Mouse (Mus musculus) large intestine, adult 2 months (tissue): ENCODE measurements around the gene Bcr. TPM values are rescaled to one million over a fixed set of nuclear protein-coding genes. Genes with fewer than 3 reads are reported as not detected.
"Not testable (repeated sequence)": the region's sequence is repeated elsewhere in the genome, so short reads cannot be mapped to it uniquely, and the experiment has no call there.

Source experiments
- DNase-seq: peaks from one replicate; pipeline ENCODE4 v3.0.0-alpha.2; 2012; ENCODE audit warnings: low read depth, low spot score
- WGBS: fragments of 180-500 bp; shearing (Covaris S2); methylation state at CpG from one replicate; pipeline ENCODE4 v1.1.7; 2018; 5-methylcytosine and 5-hydroxymethylcytosine counted together
- polyA plus RNA-seq: library from polyadenylated mRNA; depleted of rRNA; stranded (reverse); fragments of >200 nt; gene quantifications from 2 replicates; pipeline ENCODE4 v1.2.3, GENCODE M21; 2012; rRNA removed

Bcr gene
- polyA plus RNA-seq: 29.2 and 48.8 TPM in 2 replicates

- WGBS: under 1% methylated on average over 71 of the region's 73 CpGs
- peak; percentile 50 for DNase-seq
Observed at GRCm38 (mm10) chr10:75060217-75060842, at the start of gene Bcr. Gene Bcr, plus strand, starts transcription at chr10:75060592.

DNA sequence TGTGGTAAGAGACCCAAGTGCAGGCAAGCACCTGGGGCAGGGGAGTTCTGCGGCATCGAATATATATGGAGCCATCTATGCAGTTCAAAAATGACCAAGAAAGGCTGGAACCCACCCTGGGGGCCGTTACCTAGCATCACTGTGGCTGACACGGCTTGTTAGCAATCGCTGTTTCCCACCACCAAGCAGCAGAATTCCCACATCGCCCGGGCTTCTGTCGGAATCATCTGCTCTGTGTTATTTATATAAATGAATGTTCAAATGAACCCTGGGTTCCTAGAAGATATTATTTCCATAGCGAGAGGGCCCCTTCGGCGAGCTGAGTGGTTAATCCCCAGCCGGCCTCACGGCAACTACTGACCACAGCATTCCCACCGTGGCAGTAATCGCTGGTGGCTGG lies 49.7 kb upstream of the Bcr start:
- WGBS: 87% methylated on average over 15 of the region's 15 CpGs

DNA sequence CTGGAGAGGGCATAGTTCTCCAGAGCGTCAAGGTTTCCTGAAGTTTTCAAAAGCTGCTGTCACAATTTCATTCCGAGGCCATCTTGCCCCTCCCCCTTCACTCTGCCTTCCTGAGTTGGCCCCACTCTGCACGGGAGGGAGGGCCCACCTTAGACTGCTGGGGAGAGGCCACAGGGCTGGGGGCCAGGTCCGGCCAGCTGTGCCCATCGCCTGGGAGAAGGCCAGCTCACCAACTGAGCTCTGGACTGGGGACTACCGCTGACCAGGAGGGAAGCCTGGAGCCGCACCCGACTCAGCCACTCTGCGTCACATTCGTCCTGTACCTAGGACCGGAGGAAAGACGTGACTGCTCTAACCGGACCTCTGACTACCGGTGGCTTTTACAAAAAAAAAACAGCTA lies 44.9 kb upstream of the Bcr start:
- 69% methylated on average over 14 of the region's 14 CpGs for WGBS
- no peak for DNase-seq

More for the DNA sequence above, 49.7 kb upstream of the Bcr start:
- DNase-seq: no peak

DNA sequence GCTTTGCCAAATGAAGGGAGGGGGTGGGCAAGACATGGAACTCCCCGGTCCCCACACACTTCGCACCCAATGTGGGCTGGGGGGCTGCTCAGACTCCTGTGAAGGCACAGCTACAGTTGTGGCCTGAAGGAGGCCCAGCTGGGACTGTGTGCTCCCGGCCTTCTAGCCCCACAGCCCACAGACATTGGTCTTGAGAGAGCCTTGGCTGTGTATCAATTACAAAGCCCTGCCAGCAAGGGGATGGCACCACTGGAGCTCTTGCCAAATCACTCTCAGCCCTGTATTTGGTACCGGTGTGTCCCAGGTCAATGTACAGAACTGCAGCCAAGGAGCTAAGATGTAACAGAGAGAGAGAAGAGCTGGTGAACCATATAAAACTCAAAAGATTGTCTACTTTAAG lies 43.9 kb upstream of the Bcr start:
- no peak for DNase-seq
- 84% methylated on average over 4 of the region's 4 CpGs for WGBS

DNA sequence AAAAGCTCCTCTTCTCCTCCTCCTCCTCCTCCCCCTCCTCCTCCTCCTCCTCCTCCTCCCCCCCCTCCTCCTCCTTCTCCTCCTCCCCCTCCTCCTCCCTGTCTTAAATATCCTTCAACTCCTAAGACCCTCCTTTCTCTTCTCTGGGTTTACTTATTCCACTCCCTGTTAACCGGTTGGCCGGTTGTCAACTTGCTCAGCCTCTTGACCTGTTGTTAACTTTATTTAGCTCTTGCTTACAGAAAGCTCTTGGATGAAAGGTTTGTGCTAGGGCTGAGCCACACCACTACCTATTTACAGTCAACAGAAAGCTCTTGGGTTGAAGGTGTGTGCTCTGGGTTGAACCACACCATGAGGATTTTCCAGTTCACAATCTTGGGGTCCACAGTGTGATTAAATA lies 40.1 kb upstream of the Bcr start:
- no peak for DNase-seq
- 35% methylated on average over 2 of the region's 2 CpGs for WGBS

GRCm38 (mm10) chr10:75021138-75021537 lies 39.3 kb upstream of the Bcr start:
- peak; percentile 27 for DNase-seq
- WGBS: 6% methylated on average over 6 of the region's 6 CpGs

- no peak for DNase-seq
- 58% methylated on average over 8 of the region's 8 CpGs for WGBS
Observed at GRCm38 (mm10) chr10:75026491-75026890, 33.9 kb upstream of the Bcr start.

GRCm38 (mm10) chr10:75028743-75029142 lies 31.6 kb upstream of the Bcr start:
- no peak for DNase-seq
- WGBS: 85% methylated on average over 8 of the region's 8 CpGs

DNA sequence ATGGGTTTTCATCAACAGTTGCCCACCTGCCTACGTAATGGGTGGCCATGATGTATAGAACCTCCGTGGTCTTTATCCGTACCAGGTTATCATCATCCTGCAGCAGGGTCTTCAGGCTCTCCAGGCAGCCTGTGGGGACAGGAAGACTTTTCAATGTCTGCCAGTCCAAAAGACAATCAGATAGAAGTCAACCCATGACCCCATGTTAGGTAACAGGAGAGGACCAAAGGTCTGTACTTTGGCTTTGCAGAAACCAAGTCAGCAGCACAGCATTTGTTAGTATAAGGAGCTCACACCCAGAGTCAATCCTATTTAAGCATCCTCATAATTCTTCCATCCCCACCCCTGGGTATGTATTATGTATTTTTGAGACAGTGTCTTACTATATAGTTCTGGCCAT lies 30.7 kb upstream of the Bcr start:
- 94% methylated on average over 3 of the region's 3 CpGs for WGBS
- DNase-seq: no peak

GRCm38 (mm10) chr10:75030234-75030633 lies 30.2 kb upstream of the Bcr start:
- WGBS: 71% methylated on average over 3 of the region's 3 CpGs
- no peak for DNase-seq

- WGBS: 33% methylated on average over 5 of the region's 5 CpGs
- no peak for DNase-seq
Observed at GRCm38 (mm10) chr10:75031345-75032114, 28.9 kb upstream of the Bcr start.

DNA sequence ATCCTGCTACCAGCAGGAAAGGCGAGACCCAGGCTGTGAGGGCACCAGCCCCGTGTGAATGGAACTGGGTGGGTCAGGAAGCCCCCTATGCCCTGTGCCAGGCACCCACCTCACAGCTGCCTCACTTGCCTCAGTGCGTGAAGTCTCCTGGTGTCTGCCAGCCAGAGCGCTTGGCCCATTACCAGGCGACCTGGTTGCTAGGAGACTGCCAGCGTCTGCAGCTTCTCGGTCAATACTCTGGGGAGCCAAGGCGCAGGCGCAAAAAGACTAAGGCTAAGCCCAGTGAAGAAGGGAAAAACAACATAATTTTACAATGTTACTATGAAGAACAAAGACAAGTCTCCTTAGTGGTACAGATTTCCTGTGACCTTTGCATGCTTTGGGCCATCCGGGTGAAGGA lies 28.0 kb upstream of the Bcr start, which contains the start of gene Rsph14:
Rsph14 (minus strand) TSS at position 192 of the 400 bp plus-strand sequence.
- WGBS: 18% methylated on average over 10 of the region's 10 CpGs
- DNase-seq: no peak

DNA sequence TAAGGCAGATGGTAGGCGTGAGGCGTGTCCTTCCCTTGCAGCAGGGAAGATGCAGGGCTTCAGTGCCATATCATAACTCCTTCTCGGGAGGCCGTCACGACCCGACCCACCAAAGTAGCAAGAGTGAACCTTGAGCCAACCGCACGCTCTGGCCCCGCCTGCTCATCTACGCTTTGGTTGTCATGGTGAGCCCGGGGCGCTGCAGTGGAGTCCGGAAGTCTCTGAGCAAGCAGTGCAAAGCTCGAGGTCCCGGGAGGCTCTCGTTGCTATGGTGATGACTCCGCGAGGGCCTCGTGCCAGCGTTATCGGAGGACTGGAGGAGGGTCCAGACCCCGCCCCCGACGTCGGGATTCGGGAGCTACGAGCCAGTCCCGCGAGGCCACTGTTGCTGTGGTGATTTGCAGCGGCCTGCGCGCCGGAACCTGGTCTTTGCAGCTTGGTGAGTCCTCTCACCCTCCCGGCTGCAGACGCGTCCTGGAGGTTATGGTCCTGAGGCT lies 23.5 kb upstream of the Bcr start, which contains the start of gene Rab36:
Rab36 (plus strand) TSS at position 176 of the 497 bp plus-strand sequence.
- DNase-seq: no peak
- WGBS: 1% methylated on average over 36 of the region's 36 CpGs

DNA sequence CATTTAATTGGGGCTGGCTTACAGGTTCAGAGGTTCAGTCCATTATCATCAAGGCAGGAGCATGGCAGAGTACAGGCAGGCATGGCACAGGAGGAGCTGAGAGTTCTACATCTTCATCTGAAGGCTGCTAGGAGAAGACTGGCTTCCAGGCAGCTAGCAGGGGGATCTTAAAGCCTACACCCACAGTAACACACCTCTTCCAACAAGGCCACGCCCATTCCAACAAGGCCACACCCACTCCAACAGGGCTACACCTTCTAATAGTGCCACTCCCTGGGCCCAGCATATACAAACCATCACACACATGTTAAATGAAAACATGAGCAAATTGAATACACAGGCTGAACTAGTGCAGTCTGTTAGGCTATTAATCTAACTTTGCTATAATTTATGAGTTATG lies 18.3 kb upstream of the Bcr start:
- WGBS: 4% methylated on average over 1 of the region's 1 CpGs
- DNase-seq: not testable (repeated sequence)

DNA sequence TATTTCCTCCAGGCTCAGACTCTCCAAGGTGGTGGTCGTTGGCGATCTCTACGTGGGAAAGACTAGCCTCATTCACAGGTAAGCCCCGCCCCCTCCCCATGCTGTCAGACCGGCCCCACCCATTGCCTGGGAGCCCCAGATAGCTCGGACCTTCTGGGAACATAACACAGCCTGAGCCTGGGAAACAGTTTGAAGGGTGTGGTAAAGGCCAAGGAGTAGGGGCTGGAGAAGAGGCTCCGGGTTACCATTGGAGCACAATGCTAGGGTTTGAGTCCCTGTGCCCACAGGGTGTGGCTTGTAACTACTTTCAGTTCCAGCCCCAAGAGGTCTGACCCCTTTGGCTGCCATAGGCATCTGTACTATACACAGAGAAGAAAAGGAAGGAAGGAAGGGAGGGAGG lies 15.9 kb upstream of the Bcr start:
- WGBS: 19% methylated on average over 7 of the region's 7 CpGs
- DNase-seq: no peak

DNA sequence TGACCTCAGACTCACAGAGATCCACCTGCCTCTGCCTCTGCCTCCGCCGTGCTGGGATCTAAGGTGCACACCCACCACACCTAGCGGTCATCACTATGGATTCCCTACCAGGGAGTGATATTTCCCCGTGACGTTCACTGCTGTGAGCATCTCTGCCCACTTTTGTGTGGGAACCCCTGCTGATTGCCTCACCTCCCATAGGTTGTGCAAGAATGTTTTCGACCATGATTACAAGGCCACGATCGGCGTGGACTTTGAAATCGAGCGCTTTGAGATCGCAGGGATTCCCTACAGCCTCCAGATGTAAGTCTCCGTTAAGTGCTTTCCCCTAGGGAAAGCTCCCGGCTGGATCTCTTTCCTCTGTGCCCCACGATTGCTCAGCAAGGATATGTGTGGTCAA lies 14.6 kb upstream of the Bcr start:
- no peak for DNase-seq
- WGBS: 85% methylated on average over 15 of the region's 15 CpGs

GRCm38 (mm10) chr10:75048711-75049110 lies 11.7 kb upstream of the Bcr start:
- WGBS: 88% methylated on average over 7 of the region's 7 CpGs

DNA sequence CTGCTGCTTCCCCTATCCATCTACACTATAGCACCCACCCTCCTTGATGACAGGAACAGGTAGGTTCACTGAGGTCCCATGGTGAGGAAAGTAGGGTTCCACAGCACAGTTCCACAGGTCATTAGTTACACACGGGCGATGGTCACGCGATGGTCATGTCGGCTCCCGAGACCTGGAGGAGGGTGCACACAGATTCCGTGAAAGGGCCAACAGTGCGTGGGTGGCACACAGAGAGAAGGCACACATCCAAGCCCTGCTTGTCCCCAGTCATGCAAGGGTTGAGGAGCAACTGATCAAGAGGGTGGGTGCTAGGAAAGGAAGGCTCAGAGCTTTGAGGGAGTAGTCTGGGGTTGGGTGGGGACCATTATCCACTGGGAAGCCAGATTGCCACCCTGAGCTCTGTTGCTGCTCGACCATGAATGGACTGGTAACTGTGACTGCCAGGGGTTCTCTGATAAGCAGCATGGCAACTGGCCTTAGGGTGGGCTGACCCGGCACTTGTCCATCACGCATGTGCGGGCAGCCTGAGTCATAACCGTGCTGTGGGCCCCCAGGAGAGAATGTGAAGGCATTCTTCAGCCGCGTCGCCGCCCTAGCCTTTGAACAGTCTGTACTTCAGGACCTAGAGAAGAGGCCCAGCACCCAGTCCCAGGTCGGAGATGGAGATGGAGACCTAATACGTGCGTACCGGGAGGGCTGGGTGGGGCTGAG lies 8.9 kb upstream of the Bcr start:
- DNase-seq: no peak
- 84% methylated on average over 21 of the region's 21 CpGs for WGBS

More at GRCm38 (mm10) chr10:75048711-75049110, 11.7 kb upstream of the Bcr start:
- DNase-seq: no peak

DNA sequence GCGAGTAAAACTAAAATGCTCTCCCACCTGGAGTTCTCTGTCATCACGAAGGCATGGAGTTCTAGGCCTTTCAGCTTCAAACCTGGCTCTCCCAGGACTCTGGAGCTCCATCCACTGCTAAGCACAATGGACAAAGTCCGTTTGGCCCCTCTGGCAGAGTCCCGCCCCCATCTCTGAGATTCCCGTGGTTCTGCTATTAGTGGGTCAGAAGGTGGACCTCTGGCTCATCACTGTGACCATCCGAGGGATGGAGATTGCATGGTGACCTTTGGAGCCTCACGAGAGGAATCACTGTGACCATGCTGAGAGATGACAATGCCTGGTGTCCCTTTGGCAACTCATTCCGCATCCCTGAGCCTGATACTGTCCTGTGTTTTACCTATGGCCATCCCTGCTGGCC lies 7.5 kb upstream of the Bcr start:
- no peak for DNase-seq
- 70% methylated on average over 8 of the region's 8 CpGs for WGBS

DNA sequence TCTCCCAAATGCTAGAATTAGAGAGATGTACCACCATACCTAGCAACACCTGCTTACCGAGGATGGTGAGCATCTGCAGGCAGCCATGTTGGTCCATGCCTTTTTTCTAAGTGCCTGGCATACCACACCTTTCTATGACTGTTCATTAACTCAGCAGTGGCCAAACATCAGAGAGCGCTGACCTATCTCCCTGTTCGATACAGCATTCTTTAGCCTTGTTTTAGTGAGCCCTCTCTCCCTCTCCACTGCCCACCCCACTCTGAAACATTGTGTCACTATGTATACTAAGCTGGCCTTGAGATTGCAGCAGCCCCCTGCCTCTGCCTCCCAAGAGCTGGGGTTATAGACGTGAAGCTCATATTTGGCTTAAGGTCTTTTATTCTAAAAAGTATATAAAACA lies 6.7 kb upstream of the Bcr start:
- whole genome bisulfite sequencing: 61% methylated on average over 4 of the region's 4 CpGs
- DNase-seq: no peak
